Comparison of ENCODE assay signal across 8 mouse cellular contexts in the genomic region with DNA sequence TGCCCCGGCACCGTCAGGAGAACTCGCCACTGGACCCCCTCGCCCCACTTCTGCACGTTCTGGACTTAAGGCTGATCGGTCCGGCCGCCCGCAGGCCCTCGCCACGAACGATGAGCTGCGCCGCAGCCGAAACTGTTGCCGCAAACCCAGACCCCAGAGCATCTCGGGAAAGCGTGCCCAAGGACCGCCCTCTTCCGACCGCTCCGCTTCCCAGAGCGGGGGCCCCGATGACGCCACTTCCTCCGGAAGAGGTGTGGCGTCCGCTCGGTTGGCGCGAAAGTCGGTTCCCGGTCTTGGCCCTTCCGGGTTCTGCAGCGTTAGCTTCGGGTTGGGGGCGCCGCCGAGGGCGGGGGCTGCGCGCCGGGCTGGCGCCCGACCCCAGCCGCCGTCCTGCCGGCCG. TPM values are rescaled to one million over a fixed set of nuclear protein-coding genes. Genes with fewer than 3 reads are reported as not detected.
DNase-seq lines count a peak whose midpoint lies in the region; ATAC-seq lines count a peak whose summit lies in the region.

TSS of gene 1300017J02Rik (minus strand) at position 156 of the 400 bp plus-strand sequence.
TSS of gene Topbp1 (plus strand) at position 289 of the 400 bp plus-strand sequence.

- peak; percentile 95 for ATAC-seq in heart, embryonic 14.5 days (ENCODE audit: insufficient number of reproducible peaks, insufficient read depth, low FRiP score, low read depth)
- ATAC-seq in liver, embryonic 13.5 days (ENCODE audit: low read depth): peak; percentile 95
- peak; percentile 97 for ATAC-seq in stomach, embryonic 16.5 days (ENCODE audit: insufficient read depth, low FRiP score)

- peak within 1 kb of the TSS; percentile 93 for H3K27ac ChIP-seq in brown adipose tissue, adult 24 weeks (replicated peaks; ENCODE audit: low read depth, low read length)
- peak within 1 kb of the TSS; percentile 86 to 87 for H3K27ac ChIP-seq in heart, embryonic 14.5 days (replicated peaks in 1 of 2; ENCODE audit: control insufficient read depth in 1 of 2, insufficient read depth in 1 of 2, low read depth in 2 of 2, low read length in 2 of 2)
- peak within 1 kb of the TSS; percentile 89 for H3K27ac ChIP-seq in liver, embryonic 13.5 days
- peak within 1 kb of the TSS; percentile 87 for H3K27ac ChIP-seq in stomach, embryonic 16.5 days (ENCODE audit: low read length)

- no peaks in the 10 kb centered on the region for H3K27me3 ChIP-seq in heart, embryonic 14.5 days (ENCODE audit: control insufficient read depth, insufficient read depth, low read length)
- no peaks in the 10 kb centered on the region for H3K27me3 ChIP-seq in liver, embryonic 13.5 days
- no peaks in the 10 kb centered on the region for H3K27me3 ChIP-seq in stomach, embryonic 16.5 days (ENCODE audit: control insufficient read depth, insufficient read depth, low read length)

- under 1% methylated on average over 49 of the region's 49 CpGs for WGBS in heart, embryonic 14.5 days
- WGBS in liver, embryonic 13.5 days (ENCODE audit: insufficient replicate concordance): under 1% methylated on average over 49 of the region's 49 CpGs
- WGBS in stomach, embryonic 16.5 days: 0% methylated on average over 47 of the region's 49 CpGs

- H3K36me3 ChIP-seq in heart, embryonic 14.5 days (ENCODE audit: control insufficient read depth, insufficient read depth, low read length): peaks cover 27% of the 10 kb centered on the region
- peaks cover 33% of the 10 kb centered on the region for H3K36me3 ChIP-seq in liver, embryonic 13.5 days
- peaks cover 13% of the 10 kb centered on the region; the same call in 1 of the 2 replicates for H3K36me3 ChIP-seq in stomach, embryonic 16.5 days (ENCODE audit: control insufficient read depth, insufficient read depth, low read length)

- no peaks in the 10 kb centered on the region for H3K9me3 ChIP-seq in heart, embryonic 14.5 days (ENCODE audit: control insufficient read depth, low read length)
- H3K9me3 ChIP-seq in liver, embryonic 13.5 days (replicated peaks): no peaks in the 10 kb centered on the region
- no peaks in the 10 kb centered on the region for H3K9me3 ChIP-seq in stomach, embryonic 16.5 days (replicated peaks; ENCODE audit: control insufficient read depth, low read length)

- H3K4me1 ChIP-seq in brown adipose tissue, adult 24 weeks (ENCODE audit: control insufficient read depth, insufficient read depth, insufficient read length, low read length): no peaks in the 10 kb centered on the region
- peaks cover 0 to 5% of the 10 kb centered on the region in 2 experiments; a peak in 2 of 4 replicates for H3K4me1 ChIP-seq in heart, embryonic 14.5 days (ENCODE audit: control insufficient read depth in 2 of 2, insufficient read depth in 2 of 2, low read length in 2 of 2)
- H3K4me1 ChIP-seq in liver, embryonic 13.5 days (replicated peaks): peaks cover 64% of the 10 kb centered on the region
- peaks cover 5% of the 10 kb centered on the region; the same call in 1 of the 2 replicates for H3K4me1 ChIP-seq in stomach, embryonic 16.5 days (ENCODE audit: control insufficient read depth, insufficient read depth, low read length)

- peak; percentile 95 for DNase-seq in CD4-positive, CD25-positive, alpha-beta regulatory T cell, adult 2 months (ENCODE audit: low read depth, low spot score)
- DNase-seq in fibroblast of lung, adult 2 months (ENCODE audit: low read depth): peak; percentile 78
- DNase-seq in kidney, postnatal 14 days: peak; percentile 94
- DNase-seq in liver, embryonic 13.5 days: peak; percentile 91
- peak; percentile 98 for DNase-seq in neural tube, embryonic 10.5 days (ENCODE audit: extremely low spot score, low spot score)

- peak within 1 kb of the TSS; percentile 82 for H3K9ac ChIP-seq in heart, embryonic 14.5 days (ENCODE audit: low read length)
- H3K9ac ChIP-seq in liver, embryonic 13.5 days: peak within 1 kb of the TSS; percentile 91
- H3K9ac ChIP-seq in stomach, embryonic 16.5 days (ENCODE audit: low read length): peak within 1 kb of the TSS; percentile 97

- peak within 1 kb of the TSS; percentile 74 for H3K4me2 ChIP-seq in heart, embryonic 14.5 days (ENCODE audit: low read length)
- peak within 1 kb of the TSS; percentile 83 for H3K4me2 ChIP-seq in liver, embryonic 13.5 days
- peak within 1 kb of the TSS; percentile 77 for H3K4me2 ChIP-seq in stomach, embryonic 16.5 days (ENCODE audit: low read depth, low read length)

- H3K4me3 ChIP-seq in brown adipose tissue, adult 24 weeks (ENCODE audit: insufficient read depth, low read depth, low read length): peak within 1 kb of the TSS; percentile 97
- peak within 1 kb of the TSS; percentile 70 to 88 for H3K4me3 ChIP-seq in heart, embryonic 14.5 days (ENCODE audit: control insufficient read depth in 1 of 2, insufficient read depth in 1 of 2, low read depth in 1 of 2, low read length in 2 of 2)
- peak within 1 kb of the TSS; percentile 83 for H3K4me3 ChIP-seq in liver, embryonic 13.5 days (replicated peaks)
- peak within 1 kb of the TSS; percentile 91 for H3K4me3 ChIP-seq in stomach, embryonic 16.5 days (replicated peaks; ENCODE audit: low read length)

RNA-seq across cellular contexts. Expression of gene 1300017J02Rik, which starts in this region (rescaled TPM):
- not detected in 2 replicates for polyA plus RNA-seq in brown adipose tissue, adult 24 weeks (2012; ENCODE audit: insufficient read depth, insufficient read length, missing spikeins)
- 0.32 and 1.3 TPM in 2 replicates for polyA plus RNA-seq in heart, embryonic 14.5 days (2014; fragmentation: Nextera tagmentation; extraction: Ambion mirVana)
- 40.7 and 41.2 TPM in 2 replicates for polyA plus RNA-seq in liver, embryonic 13.5 days (2015; fragmentation: Nextera tagmentation; extraction: Ambion mirVana)
- polyA plus RNA-seq in stomach, embryonic 16.5 days (2015; fragmentation: Nextera tagmentation; extraction: Ambion mirVana): 3.7 and 4.4 TPM in 2 replicates

RNA-seq across cellular contexts. Expression of gene Topbp1, which starts in this region (rescaled TPM):
- 6.1 and 11.1 TPM in 2 replicates for polyA plus RNA-seq in brown adipose tissue, adult 24 weeks (2012; ENCODE audit: insufficient read depth, insufficient read length, missing spikeins)
- polyA plus RNA-seq in heart, embryonic 14.5 days (2014; fragmentation: Nextera tagmentation; extraction: Ambion mirVana): 42.9 and 48.4 TPM in 2 replicates
- polyA plus RNA-seq in liver, embryonic 13.5 days (2015; fragmentation: Nextera tagmentation; extraction: Ambion mirVana): 44.7 and 52.7 TPM in 2 replicates
- 41.8 and 43.6 TPM in 2 replicates for polyA plus RNA-seq in stomach, embryonic 16.5 days (2015; fragmentation: Nextera tagmentation; extraction: Ambion mirVana)

Comparison
In these comparisons a context has a peak if more than half of its experiments do, and no peak if none do; other contexts are left out.
1. Peak in every context shown above with its lines: DNase-seq, ATAC-seq, H3K4me3 ChIP-seq and H3K27ac ChIP-seq.